In the genomic region with DNA sequence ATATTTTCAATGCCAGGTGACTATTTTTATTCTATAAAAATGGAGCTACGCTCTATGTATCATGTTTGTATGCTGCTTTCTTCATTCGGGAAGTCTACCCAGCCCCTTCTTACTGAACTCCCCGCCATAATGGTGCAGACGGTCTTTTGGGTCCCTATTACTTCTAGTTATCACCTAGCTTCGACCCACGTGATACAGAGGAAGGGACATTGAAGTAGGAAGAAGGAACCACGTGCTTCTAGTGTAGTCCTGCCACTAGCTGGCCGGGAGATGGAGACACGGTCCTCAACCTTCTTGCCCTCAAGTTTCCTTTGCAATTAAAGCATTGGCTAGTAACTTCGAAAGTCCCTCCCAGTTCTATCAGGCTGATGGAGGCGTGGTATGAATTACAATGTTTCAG, we compare ENCODE assay signal across 25 mouse cellular contexts. TPM values are rescaled to one million over a fixed set of nuclear protein-coding genes. Genes with fewer than 3 reads are reported as not detected.
"Had no signal": no experiment of that assay in that cellular context is flagged by ENCODE, and none has a peak within 500 bp of the region (broad histone marks: within the 10 kb centered on the region; RNA-seq: fewer than 3 reads in every experiment).

No protein-coding gene starts in this region.

- H3K9me3 ChIP-seq: liver, embryonic 15.5 days; lung, embryonic 15.5 days; midbrain, embryonic 10.5 days; midbrain, embryonic 12.5 days; neural tube, embryonic 12.5 days; stomach, embryonic 15.5 days had no signal

- H3K27me3 ChIP-seq: liver, embryonic 15.5 days; lung, embryonic 15.5 days; midbrain, embryonic 12.5 days; neural tube, embryonic 12.5 days; stomach, embryonic 15.5 days had no signal

- H3K4me1 ChIP-seq: liver, embryonic 15.5 days; lung, embryonic 15.5 days; midbrain, embryonic 10.5 days; midbrain, embryonic 12.5 days; neural tube, embryonic 12.5 days; stomach, embryonic 15.5 days had no signal

- H3K27ac ChIP-seq: liver, embryonic 15.5 days; lung, embryonic 15.5 days; macrophage; midbrain, embryonic 10.5 days; midbrain, embryonic 12.5 days; neural tube, embryonic 12.5 days; stomach, embryonic 15.5 days; stomach, postnatal 0 days had no signal

- H3K36me3 ChIP-seq: liver, embryonic 15.5 days; lung, embryonic 15.5 days; midbrain, embryonic 10.5 days; midbrain, embryonic 12.5 days; neural tube, embryonic 12.5 days; stomach, embryonic 15.5 days had no signal

- H3K9ac ChIP-seq: liver, embryonic 15.5 days; liver, postnatal 0 days; lung, embryonic 15.5 days; midbrain, embryonic 12.5 days; neural tube, embryonic 12.5 days; stomach, embryonic 15.5 days had no signal

- H3K4me3 ChIP-seq: liver, embryonic 15.5 days; lung, embryonic 15.5 days; midbrain, embryonic 10.5 days; midbrain, embryonic 12.5 days; neural tube, embryonic 12.5 days; stomach, embryonic 15.5 days had no signal

- ATAC-seq: liver, postnatal 0 days; lung, postnatal 0 days; midbrain, embryonic 16.5 days had no signal

- DNase-seq: liver, postnatal 0 days; lung, adult 2 months; lung, postnatal 14 days; lung, postnatal 36 days; midbrain, embryonic 14.5 days; right cerebral cortex, postnatal 25 days; thymus, adult 2 months; thymus, postnatal 25 days; thymus, postnatal 4 days had no signal

RNA-seq across cellular contexts. Expression of a gene that starts 25.5 kb away (rescaled TPM):
- total RNA-seq: megakaryocyte, adult 5-6 weeks; megakaryocyte-erythroid progenitor cell, adult 5-6 weeks; neutrophil, adult 5-6 weeks had no signal
- polyA plus RNA-seq: liver, embryonic 15.5 days; liver, postnatal 0 days; lung, adult 2 months; lung, embryonic 15.5 days; lung, postnatal 0 days; macrophage; midbrain, embryonic 14.5 days; neural tube, embryonic 12.5 days; spleen, adult 2 months; stomach, embryonic 15.5 days; stomach, postnatal 0 days; testis, adult 2 months; urinary bladder, adult 2 months had no signal
